Mouse (Mus musculus): ENCODE measurements around the gene Supt5. TPM values are rescaled to one million over a fixed set of nuclear protein-coding genes. Genes with fewer than 3 reads are reported as not detected.

The Supt5 gene
- polyA plus RNA-seq, 1 experiment from 2014 or later: 127 TPM

GRCm38 (mm10) chr7:28381938-28382337 lies 43.4 kb upstream of the Supt5 start:
- H3K27me3 ChIP-seq: no peaks in the 10 kb centered on the region
- no peak for TF ChIP-seq CTCF (IDR thresholded peaks at IDR 0.05)
- ChIA-PET POLR2A (interaction anchor here (0.5 to 2.0 kb wide), 2 partner anchors 24 to 31 kb away, joined by 3 to 7 read pairs; partner anchors contain the start of gene Rps16), CTCF (no interaction called here)
- in situ Hi-C loops (cut with MboI; ENCODE audit: low pct_unique_long_range_greater_than_20kb): no loop called here
- ATAC-seq (peak; percentile 14), DNase-seq (ENCODE audit: low read depth, low spot score) (no peak)

GRCm38 (mm10) chr7:28381017-28381790 lies 42.7 kb upstream of the Supt5 start:
- ChIA-PET CTCF (no interaction called here), POLR2A (interaction anchor here (0.5 to 2.0 kb wide), 2 partner anchors 24 to 30 kb away, joined by 3 to 7 read pairs; partner anchors contain the start of gene Rps16)
- H3K27me3 ChIP-seq: no peaks in the 10 kb centered on the region
- DNase-seq (ENCODE audit: low read depth, low spot score) (no peak), ATAC-seq (peak; percentile 18)
- TF ChIP-seq CTCF (IDR thresholded peaks at IDR 0.05): no peak
- in situ Hi-C loops (cut with MboI; ENCODE audit: low pct_unique_long_range_greater_than_20kb): no loop called here

- TF ChIP-seq CTCF (IDR thresholded peaks at IDR 0.05): no peak
- no peaks in the 10 kb centered on the region for H3K27me3 ChIP-seq
- DNase-seq (ENCODE audit: low read depth, low spot score): no peak
- ChIA-PET CTCF (interaction anchor here (1.3 kb wide), 1 partner anchor 29 kb away, joined by 3 read pairs; no protein-coding TSS in a partner anchor), POLR2A (interaction anchor here (0.6 kb wide), 1 partner anchor 340 kb away, joined by 4 read pairs; no protein-coding TSS in a partner anchor)
- in situ Hi-C loops (cut with MboI; ENCODE audit: low pct_unique_long_range_greater_than_20kb): no loop called here
- ATAC-seq: no peak
Observed at GRCm38 (mm10) chr7:28380237-28381016, 41.9 kb upstream of the Supt5 start, which contains the start of gene Zfp36. TSS of gene Zfp36 (minus strand) at chr7:28380253.

- DNase-seq (ENCODE audit: low read depth, low spot score) (no peak), ATAC-seq (peak; percentile 29)
- CTCF ChIA-PET: interaction anchor here (1.5 kb wide), 1 partner anchor 31 kb away, joined by 5 read pairs; no protein-coding TSS in a partner anchor
Observed at GRCm38 (mm10) chr7:28378769-28379651, 40.5 kb upstream of the Supt5 start.

GRCm38 (mm10) chr7:28378066-28378690 lies 39.6 kb upstream of the Supt5 start:
- DNase-seq (ENCODE audit: low read depth, low spot score) (no peak), ATAC-seq (no peak)
- H3K27me3 ChIP-seq: no peaks in the 10 kb centered on the region
- ChIA-PET CTCF (interaction anchor here (1.5 kb wide), 1 partner anchor 30 kb away, joined by 5 read pairs; no protein-coding TSS in a partner anchor), POLR2A (interaction anchor here (0.5 to 4.6 kb wide), 3 partner anchors 8 to 32 kb away, joined by 3 to 14 read pairs (median 5); no protein-coding TSS in a partner anchor)
- in situ Hi-C loops (cut with MboI; ENCODE audit: low pct_unique_long_range_greater_than_20kb): no loop called here
- TF ChIP-seq CTCF (IDR thresholded peaks at IDR 0.05): no peak

More at GRCm38 (mm10) chr7:28378769-28379651, 40.5 kb upstream of the Supt5 start:
- no peak for TF ChIP-seq CTCF (IDR thresholded peaks at IDR 0.05)
- POLR2A ChIA-PET: interaction anchor here (1.4 to 4.6 kb wide), 2 partner anchors 7 to 13 kb away, joined by 5 to 14 read pairs; no protein-coding TSS in a partner anchor
- in situ Hi-C loops (cut with MboI; ENCODE audit: low pct_unique_long_range_greater_than_20kb): no loop called here
- H3K27me3 ChIP-seq: no peaks in the 10 kb centered on the region

GRCm38 (mm10) chr7:28377190-28378065 lies 38.9 kb upstream of the Supt5 start:
- POLR2A ChIA-PET: interaction anchor here (0.5 to 4.6 kb wide), 4 partner anchors 9 to 1138 kb away, joined by 3 to 14 read pairs (median 4); no protein-coding TSS in a partner anchor
- no peak for TF ChIP-seq CTCF (IDR thresholded peaks at IDR 0.05)
- in situ Hi-C loops (cut with MboI; ENCODE audit: low pct_unique_long_range_greater_than_20kb): no loop called here
- no peaks in the 10 kb centered on the region for H3K27me3 ChIP-seq
- ATAC-seq (no peak), DNase-seq (ENCODE audit: low read depth, low spot score) (no peak)
- CTCF ChIA-PET: interaction anchor here (1.5 kb wide), 1 partner anchor 29 kb away, joined by 5 read pairs; no protein-coding TSS in a partner anchor

GRCm38 (mm10) chr7:28376011-28376771 lies 37.6 kb upstream of the Supt5 start:
- TF ChIP-seq CTCF (IDR thresholded peaks at IDR 0.05): no peak
- in situ Hi-C loops (cut with MboI; ENCODE audit: low pct_unique_long_range_greater_than_20kb): no loop called here

More at GRCm38 (mm10) chr7:28376011-28376771, 37.6 kb upstream of the Supt5 start:
- ATAC-seq: no peak
- ChIA-PET POLR2A (interaction anchor here (0.9 to 4.6 kb wide), 4 partner anchors 8 to 26 kb away, joined by 4 to 14 read pairs (median 7); partner anchors contain the start of gene Rps16), CTCF (interaction anchor here (0.7 to 1.4 kb wide), 4 partner anchors 10 to 49 kb away, joined by 3 to 10 read pairs (median 3); no protein-coding TSS in a partner anchor)
- no peak for DNase-seq (ENCODE audit: low read depth, low spot score)
- no peaks in the 10 kb centered on the region for H3K27me3 ChIP-seq
